Mouse (Mus musculus) WW6 (cell line): ENCODE results near the gene Pidd1.

Experiments
- DNase-seq: peaks from one replicate; pipeline ENCODE4 v3.0.0-alpha.2; 2013; ENCODE audit warnings: low read depth, low spot score

The Pidd1 gene

GRCm38 (mm10) chr7:141435856-141436522 is 7.8 kb downstream of the Pidd1 start:
- no peak for DNase-seq

GRCm38 (mm10) chr7:141435129-141435855 is 8.5 kb downstream of the Pidd1 start:
- DNase-seq, result no peak

- DNase-seq, result no peak
Measured at GRCm38 (mm10) chr7:141434464-141434863, 9.4 kb downstream of the Pidd1 start.

GRCm38 (mm10) chr7:141433517-141434400 is 10.1 kb downstream of the Pidd1 start:
- DNase-seq, result no peak

GRCm38 (mm10) chr7:141432741-141433516 is 10.9 kb downstream of the Pidd1 start:
- DNase-seq, result no peak

- no peak for DNase-seq
Measured at GRCm38 (mm10) chr7:141432186-141432611, 11.6 kb downstream of the Pidd1 start.

GRCm38 (mm10) chr7:141431434-141432185 is 12.2 kb downstream of the Pidd1 start:
- no peak for DNase-seq

GRCm38 (mm10) chr7:141430585-141431240 is 13.1 kb downstream of the Pidd1 start:
- no peak for DNase-seq

- no peak for DNase-seq
Measured at GRCm38 (mm10) chr7:141429840-141430584, 13.8 kb downstream of the Pidd1 start.

- peak; percentile 82 for DNase-seq
Measured at GRCm38 (mm10) chr7:141429310-141429709, 14.5 kb downstream of the Pidd1 start, which contains the start of gene Cend1. Gene Cend1 (minus strand): TSS chr7:141429491.

- no peak for DNase-seq
Measured at GRCm38 (mm10) chr7:141428701-141429100, 15.1 kb downstream of the Pidd1 start.

GRCm38 (mm10) chr7:141426948-141427730 is 16.7 kb downstream of the Pidd1 start:
- DNase-seq, result no peak

GRCm38 (mm10) chr7:141423811-141424210 is 20.0 kb downstream of the Pidd1 start:
- DNase-seq, result no peak

- DNase-seq, result no peak
Measured at GRCm38 (mm10) chr7:141420030-141420702, 23.7 kb downstream of the Pidd1 start.

GRCm38 (mm10) chr7:141418970-141419369 is 24.9 kb downstream of the Pidd1 start:
- DNase-seq, result no peak

GRCm38 (mm10) chr7:141417731-141418681 is 25.8 kb downstream of the Pidd1 start:
- DNase-seq, result no peak
